Mouse (Mus musculus) G1E (cell line): ENCODE measurements around the gene Hoxc9. TPM values are rescaled to one million over a fixed set of nuclear protein-coding genes. Genes with fewer than 3 reads are reported as not detected.

Source experiments
- ATAC-seq: 2 replicates; pipeline ENCODE4 v1.8.0; 2016; ENCODE audit warnings: mild to moderate bottlenecking; ENCODE audit not compliant: insufficient number of reproducible peaks, poor library complexity, low FRiP score, severe bottlenecking; ENCODE audit errors: extremely low read depth
- DNase-seq: peaks from one replicate; pipeline ENCODE4 v3.0.0; 2012; ENCODE audit warnings: low spot score
- H3K27me3 ChIP-seq: 2 replicates; pipeline ENCODE4 v1.6.1; 2012; ENCODE audit warnings: mild to moderate bottlenecking, low read length, inconsistent platforms; ENCODE audit not compliant: insufficient read depth
- H3K36me3 ChIP-seq: replicated peaks from 2 replicates; pipeline ENCODE3; 2012; ENCODE audit warnings: mild to moderate bottlenecking, inconsistent platforms
- H3K4me1 ChIP-seq: 2 replicates; pipeline ENCODE4 v1.6.1; 2012; ENCODE audit warnings: low read depth, low read length, inconsistent platforms, mixed read lengths; ENCODE audit not compliant: insufficient read depth
- H3K4me3 ChIP-seq: 2 replicates; pipeline ENCODE4 v1.5.1; 2012; ENCODE audit warnings: low read depth, mild to moderate bottlenecking, inconsistent platforms, low read length, moderate library complexity, mixed read lengths
- H3K9me3 ChIP-seq: replicated peaks from 2 replicates; pipeline ENCODE4 v1.6.1; 2012; ENCODE audit warnings: inconsistent platforms
- CTCF ChIP-seq: IDR thresholded peaks from 2 replicates; pipeline ENCODE4 v1.5.1; 2012; ENCODE audit warnings: low read depth, low read length, inconsistent platforms, mixed read lengths
- GATA1 ChIP-seq: IDR thresholded peaks from 2 replicates; pipeline ENCODE4 v1.6.1; 2012; ENCODE audit warnings: borderline replicate concordance, low read length, inconsistent platforms, mixed read lengths
- GATA2 ChIP-seq: IDR thresholded peaks from 2 replicates; pipeline ENCODE4 v1.6.1; 2012; ENCODE audit warnings: low read depth, low read length, inconsistent platforms, borderline replicate concordance
- POLR2AphosphoS5 ChIP-seq: IDR thresholded peaks from 2 replicates; pipeline ENCODE4 v1.6.1; 2012; ENCODE audit warnings: low read depth, low read length, inconsistent platforms; ENCODE audit not compliant: insufficient replicate concordance
- TAL1 ChIP-seq: conservative IDR thresholded peaks from 2 replicates; pipeline ENCODE4 v1.6.1; 2012; ENCODE audit warnings: low read depth, low read length, inconsistent platforms, mixed read lengths
- polyA plus RNA-seq: library from polyadenylated mRNA; stranded (reverse); fragments of >175 nt; gene quantifications from 2 replicates; pipeline ENCODE4 v1.2.3, GENCODE M21; 2012
- total RNA-seq, 2 experiments: library from RNA; stranded (forward) in 1 of 2; stranded (reverse) in 1 of 2; fragments of 200-1000 nt in 1 of 2; fragments of >200 nt in 1 of 2; fragmentation: Nextera tagmentation in 1 of 2; gene quantifications; 2 replicates each; pipeline ENCODE4 v1.2.3; 2014 to 2017

Hoxc9 gene
- total and polyA plus RNA-seq, 3 experiments = 3.9 to 9.8 (median 7.9) TPM

DNA sequence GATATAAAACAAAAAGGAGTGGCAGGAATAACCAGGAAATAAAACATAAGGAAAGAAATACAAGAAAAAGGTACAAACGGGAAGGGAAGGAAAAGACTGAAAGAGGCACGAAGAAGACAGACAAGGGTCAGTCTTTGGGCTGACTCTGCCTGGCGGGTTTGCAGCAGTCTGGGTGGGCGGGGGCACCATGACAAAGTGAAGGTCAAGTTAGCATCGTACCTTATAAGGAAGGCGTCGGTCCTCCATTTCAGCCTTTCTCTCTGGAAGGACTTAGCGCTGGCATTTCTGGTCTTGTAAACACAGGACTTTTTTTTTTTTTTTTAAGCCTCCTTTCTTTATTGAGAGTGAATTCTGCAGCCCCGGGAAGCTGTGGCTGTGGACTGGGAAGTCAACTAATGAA, 29.0 kb upstream of the Hoxc9 start:
- ATAC-seq (no peak), DNase-seq (no peak)
- no peaks in the 10 kb centered on the region; the same call in 1 of the 2 replicates for H3K9me3 ChIP-seq
- TF ChIP-seq GATA1 (no peak), POLR2AphosphoS5 (no peak), TAL1 (no peak)
- H3K4me3 ChIP-seq = no peak overlapping the region
- H3K27me3 ChIP-seq = peaks cover 71% of the 10 kb centered on the region
- H3K36me3 ChIP-seq = no peaks in the 10 kb centered on the region
- H3K4me1 ChIP-seq = peaks cover 28% of the 10 kb centered on the region

DNA sequence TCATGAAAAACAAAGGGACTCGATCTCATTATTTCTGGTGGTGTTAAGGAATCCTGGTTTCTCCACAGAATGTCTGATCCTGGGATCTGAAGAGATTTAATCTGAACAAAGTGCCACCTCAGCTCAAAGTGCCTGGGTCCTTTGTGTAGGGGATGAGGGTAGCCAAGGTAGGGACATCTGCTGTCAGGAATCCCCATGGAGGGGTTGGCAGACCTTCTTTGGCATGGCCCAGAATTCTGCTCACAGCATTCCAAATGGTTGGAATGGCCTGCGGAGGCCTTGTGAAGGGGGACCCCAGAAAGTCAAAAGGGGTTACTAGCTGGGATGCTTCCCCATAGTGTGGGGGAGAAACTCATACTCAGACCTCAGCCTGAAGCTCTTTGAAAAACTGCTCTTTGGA, 27.4 kb upstream of the Hoxc9 start:
- H3K4me1 ChIP-seq = peaks cover 18% of the 10 kb centered on the region
- DNase-seq = no peak

DNA sequence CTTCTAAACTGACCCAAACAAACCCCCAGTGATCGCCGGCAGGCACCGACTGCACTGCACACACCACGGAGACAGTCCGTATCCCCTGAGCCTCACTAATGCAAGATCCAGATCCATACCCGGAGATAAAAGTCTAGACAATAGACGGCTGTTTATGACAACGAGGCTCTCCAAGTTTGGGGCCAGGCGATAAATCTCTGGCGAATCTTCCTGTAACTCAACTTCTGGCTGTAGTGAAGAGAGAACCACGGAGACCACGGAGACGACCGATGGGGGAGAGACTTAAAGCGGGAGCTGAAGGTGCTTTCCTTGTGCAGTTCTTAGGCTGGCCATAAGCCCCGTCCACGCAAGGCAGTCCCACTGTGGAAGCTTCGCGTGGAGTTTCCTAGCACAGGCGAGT, 26.5 kb upstream of the Hoxc9 start:
- DNase-seq (no peak), ATAC-seq (no peak)
- peaks cover 78% of the 10 kb centered on the region for H3K27me3 ChIP-seq
- peaks cover 21% of the 10 kb centered on the region for H3K4me1 ChIP-seq
- TF ChIP-seq GATA1 = no peak
- no peak for TF ChIP-seq CTCF
- no peak for TF ChIP-seq TAL1
- no peak for TF ChIP-seq POLR2AphosphoS5
- no peak for TF ChIP-seq GATA2
- no peaks in the 10 kb centered on the region for H3K36me3 ChIP-seq
- no peaks in the 10 kb centered on the region for H3K9me3 ChIP-seq
- H3K4me3 ChIP-seq = no peak overlapping the region

More for the DNA sequence above, 27.4 kb upstream of the Hoxc9 start:
- H3K4me3 ChIP-seq = no peak overlapping the region
- no peak for ATAC-seq
- peaks cover 71% of the 10 kb centered on the region for H3K27me3 ChIP-seq
- no peaks in the 10 kb centered on the region for H3K9me3 ChIP-seq
- H3K36me3 ChIP-seq = no peaks in the 10 kb centered on the region
- TF ChIP-seq POLR2AphosphoS5 = no peak
- TF ChIP-seq GATA1 = no peak
- no peak for TF ChIP-seq CTCF
- TF ChIP-seq TAL1 = no peak
- TF ChIP-seq GATA2 = no peak

- H3K36me3 ChIP-seq = no peaks in the 10 kb centered on the region
- DNase-seq (no peak), ATAC-seq (no peak)
- H3K9me3 ChIP-seq = no peaks in the 10 kb centered on the region
- H3K27me3 ChIP-seq = peaks cover 86% of the 10 kb centered on the region
- no peak overlapping the region for H3K4me3 ChIP-seq
- TF ChIP-seq TAL1 (no peak), GATA2 (no peak), POLR2AphosphoS5 (no peak)
- H3K4me1 ChIP-seq = peaks cover 18% of the 10 kb centered on the region
Measured at GRCm38 (mm10) chr15:102950877-102951276, 25.4 kb upstream of the Hoxc9 start.

GRCm38 (mm10) chr15:102953561-102953960, 22.7 kb upstream of the Hoxc9 start:
- no peak for ATAC-seq
- peaks cover 15% of the 10 kb centered on the region for H3K4me1 ChIP-seq
- H3K9me3 ChIP-seq = no peaks in the 10 kb centered on the region
- no peak for DNase-seq
- TF ChIP-seq GATA1 = no peak
- no peak for TF ChIP-seq CTCF
- TF ChIP-seq POLR2AphosphoS5 = no peak
- TF ChIP-seq TAL1 = no peak
- H3K27me3 ChIP-seq = peaks cover 95% of the 10 kb centered on the region
- no peak overlapping the region for H3K4me3 ChIP-seq
- H3K36me3 ChIP-seq = no peaks in the 10 kb centered on the region

GRCm38 (mm10) chr15:102954192-102955006, 21.8 kb upstream of the Hoxc9 start, which contains the start of gene Hoxc11:
Gene Hoxc11, plus strand, starts transcription at chr15:102954427.
- H3K36me3 ChIP-seq = no peaks in the 10 kb centered on the region
- no peaks in the 10 kb centered on the region for H3K9me3 ChIP-seq
- H3K4me3 ChIP-seq = no peak within 1 kb of the TSS
- ATAC-seq (no peak), DNase-seq (no peak)
- no peak for TF ChIP-seq CTCF
- TF ChIP-seq GATA1 = no peak
- TF ChIP-seq TAL1 = no peak
- no peak for TF ChIP-seq POLR2AphosphoS5
- TF ChIP-seq GATA2 = no peak
- H3K4me1 ChIP-seq = peaks cover 16% of the 10 kb centered on the region
- H3K27me3 ChIP-seq = peaks cover 92% of the 10 kb centered on the region

DNA sequence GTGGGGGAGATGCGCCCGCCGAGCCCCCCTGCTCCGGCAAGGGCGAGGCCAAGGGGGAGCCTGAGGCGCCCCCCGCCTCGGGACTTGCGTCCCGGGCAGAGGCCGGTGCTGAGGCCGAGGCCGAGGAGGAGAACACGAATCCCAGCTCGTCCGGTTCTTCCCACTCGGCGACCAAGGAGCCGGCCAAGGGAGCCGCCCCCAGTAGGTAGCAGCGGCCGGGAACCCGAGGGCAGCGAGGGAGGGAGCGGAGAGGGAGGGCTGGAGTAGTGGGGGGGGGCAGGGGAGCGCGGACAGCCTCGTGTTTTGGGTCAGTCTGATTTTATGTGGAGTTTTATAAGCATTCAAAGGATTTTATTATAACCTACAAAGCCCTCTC, 21.2 kb upstream of the Hoxc9 start:
- peaks cover 20% of the 10 kb centered on the region for H3K4me1 ChIP-seq
- no peak overlapping the region for H3K4me3 ChIP-seq
- TF ChIP-seq GATA1 (no peak), POLR2AphosphoS5 (no peak), GATA2 (no peak), CTCF (no peak), TAL1 (no peak)
- H3K27me3 ChIP-seq = peaks cover 92% of the 10 kb centered on the region
- no peak for ATAC-seq
- no peaks in the 10 kb centered on the region for H3K9me3 ChIP-seq
- H3K36me3 ChIP-seq = no peaks in the 10 kb centered on the region
- DNase-seq = no peak
